Mouse (Mus musculus): ENCODE results near the gene Pcdh17. TPM values are rescaled to one million over a fixed set of nuclear protein-coding genes. Genes with fewer than 3 reads are reported as not detected.

The Pcdh17 gene
- polyA plus RNA-seq, 1 experiment from 2014 or later: 2.8 TPM

- WGBS: under 1% methylated on average over 29 of the region's 30 CpGs
- no peaks in the 10 kb centered on the region for H3K36me3 ChIP-seq (ENCODE audit: control insufficient read depth, insufficient read depth)
- H3K27ac ChIP-seq (ENCODE audit: low read depth, low read length): no peak overlapping the region
These were observed 655 bp upstream of the Pcdh17 start for GRCm38 (mm10) chr14:84442528-84443287.

GRCm38 (mm10) chr14:84443761-84444160 lies 398 bp downstream of the Pcdh17 start:
- 2% methylated on average over 13 of the region's 13 CpGs for WGBS
- no peak for ATAC-seq

More at GRCm38 (mm10) chr14:84442528-84443287, 655 bp upstream of the Pcdh17 start:
- no peak for TF ChIP-seq CTCF (IDR thresholded peaks at IDR 0.05; ENCODE audit: low read depth)
- no peak overlapping the region for H3K9ac ChIP-seq (ENCODE audit: low read depth, low read length)
- peak overlapping the region; percentile 35 for H3K4me3 ChIP-seq (ENCODE audit: low read depth, low read length)
- ATAC-seq: peak; percentile 51
- no peaks in the 10 kb centered on the region for H3K9me3 ChIP-seq (ENCODE audit: control insufficient read depth)
- H3K4me2 ChIP-seq (replicated peaks; ENCODE audit: low read depth): peak overlapping the region; percentile 67
- H3K4me1 ChIP-seq (replicated peaks; ENCODE audit: control insufficient read depth, insufficient read depth, low read length): 0 out of 2 replicates have a peak, but pooled peaks cover 5% of the 10 kb centered on the region
- peaks cover 42% of the 10 kb centered on the region for H3K27me3 ChIP-seq (replicated peaks; ENCODE audit: control insufficient read depth, insufficient read depth, low read length)

GRCm38 (mm10) chr14:84444276-84444662 lies 906 bp downstream of the Pcdh17 start:
- H3K9ac ChIP-seq (ENCODE audit: low read depth, low read length): no peak overlapping the region

More at GRCm38 (mm10) chr14:84443761-84444160, 398 bp downstream of the Pcdh17 start:
- Histone ChIP-seq H3K4me1 (replicated peaks; ENCODE audit: control insufficient read depth, insufficient read depth, low read length) (0 out of 2 replicates have a peak, but pooled peaks cover 5% of the 10 kb centered on the region), H3K4me2 (replicated peaks; ENCODE audit: low read depth) (peak overlapping the region; percentile 67), H3K27me3 (replicated peaks; ENCODE audit: control insufficient read depth, insufficient read depth, low read length) (peaks cover 50% of the 10 kb centered on the region), H3K27ac (ENCODE audit: low read depth, low read length) (no peak overlapping the region), H3K9ac (ENCODE audit: low read depth, low read length) (peak overlapping the region; percentile 31; the same call in 1 of the 2 replicates), H3K36me3 (ENCODE audit: control insufficient read depth, insufficient read depth) (no peaks in the 10 kb centered on the region), H3K4me3 (ENCODE audit: low read depth, low read length) (peak overlapping the region; percentile 35), H3K9me3 (ENCODE audit: control insufficient read depth) (no peaks in the 10 kb centered on the region)
- no peak for TF ChIP-seq CTCF (IDR thresholded peaks at IDR 0.05; ENCODE audit: low read depth)

GRCm38 (mm10) chr14:84444663-84445502 lies 1.5 kb downstream of the Pcdh17 start:
- Histone ChIP-seq H3K4me1 (replicated peaks; ENCODE audit: control insufficient read depth, insufficient read depth, low read length) (0 out of 2 replicates have a peak, but pooled peaks cover 5% of the 10 kb centered on the region), H3K9ac (ENCODE audit: low read depth, low read length) (no peak overlapping the region), H3K27me3 (replicated peaks; ENCODE audit: control insufficient read depth, insufficient read depth, low read length) (peaks cover 55% of the 10 kb centered on the region), H3K4me3 (ENCODE audit: low read depth, low read length) (peak overlapping the region; percentile 35), H3K9me3 (ENCODE audit: control insufficient read depth) (no peaks in the 10 kb centered on the region), H3K27ac (ENCODE audit: low read depth, low read length) (no peak overlapping the region), H3K36me3 (ENCODE audit: control insufficient read depth, insufficient read depth) (no peaks in the 10 kb centered on the region), H3K4me2 (replicated peaks; ENCODE audit: low read depth) (peak overlapping the region; percentile 67)
- no peak for ATAC-seq
- no peak for TF ChIP-seq CTCF (IDR thresholded peaks at IDR 0.05; ENCODE audit: low read depth)
- 1% methylated on average over 21 of the region's 21 CpGs for WGBS

More at GRCm38 (mm10) chr14:84444276-84444662, 906 bp downstream of the Pcdh17 start:
- no peak for TF ChIP-seq CTCF (IDR thresholded peaks at IDR 0.05; ENCODE audit: low read depth)
- H3K36me3 ChIP-seq (ENCODE audit: control insufficient read depth, insufficient read depth): no peaks in the 10 kb centered on the region
- no peak overlapping the region for H3K27ac ChIP-seq (ENCODE audit: low read depth, low read length)
- peak overlapping the region; percentile 67 for H3K4me2 ChIP-seq (replicated peaks; ENCODE audit: low read depth)
- 0 out of 2 replicates have a peak, but pooled peaks cover 5% of the 10 kb centered on the region for H3K4me1 ChIP-seq (replicated peaks; ENCODE audit: control insufficient read depth, insufficient read depth, low read length)
- H3K27me3 ChIP-seq (replicated peaks; ENCODE audit: control insufficient read depth, insufficient read depth, low read length): peaks cover 53% of the 10 kb centered on the region
- no peaks in the 10 kb centered on the region for H3K9me3 ChIP-seq (ENCODE audit: control insufficient read depth)
- no peak for ATAC-seq
- WGBS: 1% methylated on average over 21 of the region's 21 CpGs
- peak overlapping the region; percentile 35 for H3K4me3 ChIP-seq (ENCODE audit: low read depth, low read length)

GRCm38 (mm10) chr14:84445503-84446410 lies 2.4 kb downstream of the Pcdh17 start:
- peaks cover 55% of the 10 kb centered on the region for H3K27me3 ChIP-seq (replicated peaks; ENCODE audit: control insufficient read depth, insufficient read depth, low read length)
- no peak for TF ChIP-seq CTCF (IDR thresholded peaks at IDR 0.05; ENCODE audit: low read depth)
- 0 out of 2 replicates have a peak, but pooled peaks cover 5% of the 10 kb centered on the region for H3K4me1 ChIP-seq (replicated peaks; ENCODE audit: control insufficient read depth, insufficient read depth, low read length)
- no peak for ATAC-seq
- H3K36me3 ChIP-seq (ENCODE audit: control insufficient read depth, insufficient read depth): no peaks in the 10 kb centered on the region
- peak overlapping the region; percentile 67 for H3K4me2 ChIP-seq (replicated peaks; ENCODE audit: low read depth)
- peak overlapping the region; percentile 35 for H3K4me3 ChIP-seq (ENCODE audit: low read depth, low read length)
- H3K9ac ChIP-seq (ENCODE audit: low read depth, low read length): no peak overlapping the region
- no peak overlapping the region; the same call in 1 of the 2 replicates for H3K27ac ChIP-seq (ENCODE audit: low read depth, low read length)
- H3K9me3 ChIP-seq (ENCODE audit: control insufficient read depth): no peaks in the 10 kb centered on the region
- WGBS: under 1% methylated on average over 59 of the region's 59 CpGs

Measured in intestine, postnatal 0 days (tissue).